Mouse (Mus musculus) adrenal gland (tissue): Measurements from ENCODE around the gene Swi5.

ENCODE experiments used
- intact Hi-C: fragments of 180-260 bp; cut with DNase I; formaldehyde crosslinking; loops from one replicate; pipeline ENCODE4 v1.15.1; 2025
- microRNA-seq, 2 experiments: library from miRNA; unstranded; fragments of <30 nt; microRNA quantifications; one replicate each; pipeline ENCODE4; 2019

The Swi5 gene

DNA sequence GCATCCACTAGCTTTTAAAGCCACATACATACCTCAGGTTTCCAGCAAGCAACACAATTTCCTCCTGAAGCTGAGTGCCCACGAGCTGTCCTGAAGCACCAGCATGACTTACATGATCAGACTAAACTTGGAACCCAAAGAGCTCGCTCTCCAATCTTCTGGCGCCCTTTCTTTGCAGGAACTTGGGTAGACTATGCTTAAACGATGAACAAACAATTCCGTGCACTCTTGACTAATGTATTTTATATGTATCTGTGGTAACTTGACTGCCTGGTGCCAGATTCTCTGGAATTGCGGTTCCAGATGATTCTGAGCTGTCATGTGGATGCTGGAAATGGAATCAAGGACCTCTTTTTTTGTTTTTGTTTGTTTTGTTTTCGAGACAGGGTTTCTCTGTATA lies 52.4 kb downstream of the Swi5 start:
- intact Hi-C loops, result loop anchor here (5.0 kb wide), 1 partner anchor 103 kb away; no protein-coding TSS in a partner anchor

Small RNA genes lying within 50 kb of the gene (microRNA-seq; reads per million reads assigned to microRNA genes)
- 0.62 to 1.7 reads per million in 2 experiments for gene Gm23363
- gene Mir199b, result 6.2 to 29.4 reads per million in 2 experiments
